Mouse (Mus musculus): ENCODE data around the gene Tekt3. TPM values are rescaled to one million over a fixed set of nuclear protein-coding genes. Genes with fewer than 3 reads are reported as not detected.

Gene Tekt3
- polyA plus RNA-seq, 1 experiment from 2014 or later: not detected

- H3K36me3 ChIP-seq (ENCODE audit: control insufficient read depth, insufficient read depth, low read length): no peaks in the 10 kb centered on the region
- H3K4me3 ChIP-seq (ENCODE audit: low read depth, low read length): no peak overlapping the region
- no peak overlapping the region for H3K27ac ChIP-seq (ENCODE audit: low read depth, low read length)
- no peak for ATAC-seq (ENCODE audit: low read depth)
- 87% methylated on average over 3 of the region's 3 CpGs for WGBS
- H3K4me2 ChIP-seq (ENCODE audit: low read depth, low read length): no peak overlapping the region
- H3K9ac ChIP-seq (replicated peaks; ENCODE audit: low read depth, low read length): no peak overlapping the region
- H3K9me3 ChIP-seq (ENCODE audit: control insufficient read depth, low read length): no peaks in the 10 kb centered on the region
- H3K27me3 ChIP-seq (ENCODE audit: control insufficient read depth, insufficient read depth, low read length): no peaks in the 10 kb centered on the region
- no peaks in the 10 kb centered on the region for H3K4me1 ChIP-seq (ENCODE audit: control insufficient read depth, insufficient read depth, low read length)
Observed at GRCm38 (mm10) chr11:63028131-63028530, 33.3 kb upstream of the Tekt3 start.

GRCm38 (mm10) chr11:63029148-63029714 is 32.2 kb upstream of the Tekt3 start:
- H3K4me3 ChIP-seq (ENCODE audit: low read depth, low read length): no peak overlapping the region
- whole genome bisulfite sequencing: 67% methylated on average over 4 of the region's 4 CpGs
- H3K36me3 ChIP-seq (ENCODE audit: control insufficient read depth, insufficient read depth, low read length): no peaks in the 10 kb centered on the region
- no peak overlapping the region for H3K4me2 ChIP-seq (ENCODE audit: low read depth, low read length)
- ATAC-seq (ENCODE audit: low read depth): no peak
- H3K27ac ChIP-seq (ENCODE audit: low read depth, low read length): no peak overlapping the region
- no peaks in the 10 kb centered on the region for H3K27me3 ChIP-seq (ENCODE audit: control insufficient read depth, insufficient read depth, low read length)
- no peaks in the 10 kb centered on the region for H3K9me3 ChIP-seq (ENCODE audit: control insufficient read depth, low read length)
- no peak overlapping the region for H3K9ac ChIP-seq (replicated peaks; ENCODE audit: low read depth, low read length)
- H3K4me1 ChIP-seq (ENCODE audit: control insufficient read depth, insufficient read depth, low read length): no peaks in the 10 kb centered on the region

GRCm38 (mm10) chr11:63029721-63030120 is 31.7 kb upstream of the Tekt3 start:
- Histone ChIP-seq H3K9me3 (ENCODE audit: control insufficient read depth, low read length) (no peaks in the 10 kb centered on the region), H3K4me1 (ENCODE audit: control insufficient read depth, insufficient read depth, low read length) (no peaks in the 10 kb centered on the region), H3K27ac (ENCODE audit: low read depth, low read length) (no peak overlapping the region), H3K36me3 (ENCODE audit: control insufficient read depth, insufficient read depth, low read length) (no peaks in the 10 kb centered on the region), H3K27me3 (ENCODE audit: control insufficient read depth, insufficient read depth, low read length) (no peaks in the 10 kb centered on the region), H3K9ac (replicated peaks; ENCODE audit: low read depth, low read length) (no peak overlapping the region), H3K4me2 (ENCODE audit: low read depth, low read length) (no peak overlapping the region), H3K4me3 (ENCODE audit: low read depth, low read length) (no peak overlapping the region)
- 89% methylated on average over 6 of the region's 6 CpGs for WGBS
- no peak for ATAC-seq (ENCODE audit: low read depth)

GRCm38 (mm10) chr11:63035420-63036211 is 25.8 kb upstream of the Tekt3 start:
- Histone ChIP-seq H3K27ac (ENCODE audit: low read depth, low read length) (no peak overlapping the region), H3K9me3 (ENCODE audit: control insufficient read depth, low read length) (no peaks in the 10 kb centered on the region), H3K27me3 (ENCODE audit: control insufficient read depth, insufficient read depth, low read length) (no peaks in the 10 kb centered on the region), H3K9ac (replicated peaks; ENCODE audit: low read depth, low read length) (no peak overlapping the region), H3K36me3 (ENCODE audit: control insufficient read depth, insufficient read depth, low read length) (no peaks in the 10 kb centered on the region), H3K4me3 (ENCODE audit: low read depth, low read length) (no peak overlapping the region), H3K4me2 (ENCODE audit: low read depth, low read length) (no peak overlapping the region), H3K4me1 (ENCODE audit: control insufficient read depth, insufficient read depth, low read length) (0 out of 2 replicates have a peak, but pooled peaks cover 4% of the 10 kb centered on the region)
- WGBS: 71% methylated on average over 11 of the region's 11 CpGs
- ATAC-seq (ENCODE audit: low read depth): no peak

GRCm38 (mm10) chr11:63040002-63040661 is 21.3 kb upstream of the Tekt3 start:
- no peak overlapping the region for H3K27ac ChIP-seq (ENCODE audit: low read depth, low read length)
- no peaks in the 10 kb centered on the region for H3K36me3 ChIP-seq (ENCODE audit: control insufficient read depth, insufficient read depth, low read length)
- no peaks in the 10 kb centered on the region for H3K27me3 ChIP-seq (ENCODE audit: control insufficient read depth, insufficient read depth, low read length)
- H3K4me1 ChIP-seq (ENCODE audit: control insufficient read depth, insufficient read depth, low read length): 0 out of 2 replicates have a peak, but pooled peaks cover 4% of the 10 kb centered on the region
- no peak for ATAC-seq (ENCODE audit: low read depth)
- H3K9ac ChIP-seq (replicated peaks; ENCODE audit: low read depth, low read length): no peak overlapping the region
- H3K4me3 ChIP-seq (ENCODE audit: low read depth, low read length): no peak overlapping the region
- WGBS: 16% methylated on average over 12 of the region's 12 CpGs
- H3K9me3 ChIP-seq (ENCODE audit: control insufficient read depth, low read length): no peaks in the 10 kb centered on the region
- no peak overlapping the region for H3K4me2 ChIP-seq (ENCODE audit: low read depth, low read length)

GRCm38 (mm10) chr11:63045771-63046170 is 15.7 kb upstream of the Tekt3 start:
- H3K27me3 ChIP-seq (ENCODE audit: control insufficient read depth, insufficient read depth, low read length): no peaks in the 10 kb centered on the region
- WGBS: 85% methylated on average over 3 of the region's 3 CpGs

GRCm38 (mm10) chr11:63046380-63046779 is 15.1 kb upstream of the Tekt3 start:
- Histone ChIP-seq H3K4me1 (ENCODE audit: control insufficient read depth, insufficient read depth, low read length) (no peaks in the 10 kb centered on the region), H3K9me3 (ENCODE audit: control insufficient read depth, low read length) (no peaks in the 10 kb centered on the region), H3K4me2 (ENCODE audit: low read depth, low read length) (no peak overlapping the region), H3K27me3 (ENCODE audit: control insufficient read depth, insufficient read depth, low read length) (no peaks in the 10 kb centered on the region), H3K27ac (ENCODE audit: low read depth, low read length) (no peak overlapping the region), H3K9ac (replicated peaks; ENCODE audit: low read depth, low read length) (no peak overlapping the region), H3K36me3 (ENCODE audit: control insufficient read depth, insufficient read depth, low read length) (no peaks in the 10 kb centered on the region), H3K4me3 (ENCODE audit: low read depth, low read length) (no peak overlapping the region)
- WGBS: 92% methylated on average over 8 of the region's 8 CpGs
- no peak for ATAC-seq (ENCODE audit: low read depth)

More at GRCm38 (mm10) chr11:63045771-63046170, 15.7 kb upstream of the Tekt3 start:
- ATAC-seq (ENCODE audit: low read depth): no peak
- Histone ChIP-seq H3K4me3 (ENCODE audit: low read depth, low read length) (no peak overlapping the region), H3K4me2 (ENCODE audit: low read depth, low read length) (no peak overlapping the region), H3K9me3 (ENCODE audit: control insufficient read depth, low read length) (no peaks in the 10 kb centered on the region), H3K36me3 (ENCODE audit: control insufficient read depth, insufficient read depth, low read length) (no peaks in the 10 kb centered on the region), H3K4me1 (ENCODE audit: control insufficient read depth, insufficient read depth, low read length) (no peaks in the 10 kb centered on the region), H3K9ac (replicated peaks; ENCODE audit: low read depth, low read length) (no peak overlapping the region), H3K27ac (ENCODE audit: low read depth, low read length) (no peak overlapping the region)

GRCm38 (mm10) chr11:63050362-63050932 is 11.0 kb upstream of the Tekt3 start:
- Histone ChIP-seq H3K4me2 (ENCODE audit: low read depth, low read length) (no peak overlapping the region), H3K4me3 (ENCODE audit: low read depth, low read length) (no peak overlapping the region), H3K4me1 (ENCODE audit: control insufficient read depth, insufficient read depth, low read length) (no peaks in the 10 kb centered on the region), H3K27ac (ENCODE audit: low read depth, low read length) (no peak overlapping the region), H3K9ac (replicated peaks; ENCODE audit: low read depth, low read length) (no peak overlapping the region), H3K36me3 (ENCODE audit: control insufficient read depth, insufficient read depth, low read length) (no peaks in the 10 kb centered on the region), H3K27me3 (ENCODE audit: control insufficient read depth, insufficient read depth, low read length) (no peaks in the 10 kb centered on the region), H3K9me3 (ENCODE audit: control insufficient read depth, low read length) (no peaks in the 10 kb centered on the region)
- WGBS: 94% methylated on average over 6 of the region's 6 CpGs
- ATAC-seq (ENCODE audit: low read depth): no peak

- no peaks in the 10 kb centered on the region for H3K27me3 ChIP-seq (ENCODE audit: control insufficient read depth, insufficient read depth, low read length)
- H3K4me3 ChIP-seq (ENCODE audit: low read depth, low read length): no peak overlapping the region
- ATAC-seq (ENCODE audit: low read depth): no peak
- H3K4me2 ChIP-seq (ENCODE audit: low read depth, low read length): no peak overlapping the region
- no peaks in the 10 kb centered on the region for H3K36me3 ChIP-seq (ENCODE audit: control insufficient read depth, insufficient read depth, low read length)
- no peaks in the 10 kb centered on the region for H3K4me1 ChIP-seq (ENCODE audit: control insufficient read depth, insufficient read depth, low read length)
- no peak overlapping the region for H3K9ac ChIP-seq (replicated peaks; ENCODE audit: low read depth, low read length)
- H3K27ac ChIP-seq (ENCODE audit: low read depth, low read length): no peak overlapping the region
- H3K9me3 ChIP-seq (ENCODE audit: control insufficient read depth, low read length): no peaks in the 10 kb centered on the region
- WGBS: 91% methylated on average over 7 of the region's 7 CpGs
Observed at GRCm38 (mm10) chr11:63051041-63051440, 10.4 kb upstream of the Tekt3 start.
